Mouse (Mus musculus): Measurements from ENCODE around the gene Dner.

DNA sequence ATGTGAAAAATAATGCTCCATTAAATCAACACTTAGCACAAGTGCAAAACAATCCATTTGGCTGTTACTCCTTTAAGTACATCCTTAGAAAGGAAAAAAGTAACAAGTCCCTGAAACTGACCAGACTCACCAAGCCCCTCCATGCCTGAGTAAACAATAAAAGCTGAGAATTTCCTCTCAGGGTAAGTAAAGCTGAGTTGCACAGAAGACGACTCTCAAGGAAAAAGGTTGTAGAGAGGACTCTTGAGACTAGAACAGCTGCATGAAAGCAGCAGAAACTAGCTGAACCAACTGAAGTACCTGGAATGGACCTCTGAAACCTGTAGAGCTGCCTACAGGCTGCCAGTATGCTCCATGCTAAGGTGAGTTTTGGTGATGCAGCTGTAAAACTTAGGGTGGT, 41.1 kb upstream of the Dner start:
- no peak for TF ChIP-seq POLR2A (IDR thresholded peaks at IDR 0.05; ENCODE audit: extremely low read depth, insufficient read depth, low read length)
- TF ChIP-seq CTCF (IDR thresholded peaks at IDR 0.05; ENCODE audit: low read depth, low read length) = no peak

Data from liver, adult 2 months (tissue).